Mouse (Mus musculus): Measurements from ENCODE around the gene Lrrc4.

DNA sequence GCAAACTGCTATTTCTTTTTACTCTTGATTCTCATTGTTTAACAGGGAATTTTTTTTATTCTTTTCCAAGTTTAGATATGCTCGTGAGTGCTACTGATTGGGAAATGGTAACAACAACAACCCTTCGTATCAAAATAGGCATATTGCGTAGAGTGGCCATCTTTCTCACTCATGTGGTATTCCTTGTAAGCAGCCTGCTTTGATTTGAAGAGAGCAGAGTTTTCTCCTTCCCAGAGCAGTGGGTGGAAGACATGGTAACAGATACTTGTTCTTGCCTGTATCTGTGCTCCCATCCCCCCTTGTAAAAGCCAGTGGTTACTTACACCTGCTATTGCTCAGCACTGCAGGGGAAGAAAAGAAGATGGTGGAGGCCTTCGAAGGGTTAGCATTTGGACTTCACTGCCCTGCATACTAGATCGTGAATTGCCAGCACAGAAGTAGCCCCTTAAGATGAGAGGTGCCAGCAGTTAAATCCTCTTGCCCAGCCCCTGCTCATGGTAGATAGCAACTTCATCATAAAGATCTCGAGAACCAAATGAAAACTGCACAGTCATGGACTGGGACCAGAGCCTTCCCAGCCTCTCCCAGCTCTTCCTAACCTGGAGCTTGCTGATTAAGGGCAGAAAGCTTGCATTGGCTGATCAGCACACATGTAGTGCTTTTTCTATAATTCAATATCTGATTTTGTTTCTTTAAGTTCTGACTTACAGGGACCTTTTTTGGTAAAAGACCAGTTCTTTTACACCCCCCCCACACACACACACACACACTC lies 77.2 kb downstream of the Lrrc4 start:
- TF ChIP-seq USF1 (IDR thresholded peaks at IDR 0.05; ENCODE audit: low read depth) (no peak), CTCF (IDR thresholded peaks at IDR 0.05; ENCODE audit: control insufficient read depth, insufficient read depth, insufficient read length) (no peak), MAX (IDR thresholded peaks at IDR 0.05) (no peak), MYOG (IDR thresholded peaks at IDR 0.05; ENCODE audit: control insufficient read depth, extremely low read depth, insufficient read length) (no peak), MYOD1 (IDR thresholded peaks at IDR 0.05; ENCODE audit: control insufficient read depth, insufficient read length, low read depth) (no peak), FOSL1 (IDR thresholded peaks at IDR 0.05; ENCODE audit: insufficient read depth, low read length, poor library complexity, severe bottlenecking) (no peak)

Data from C2C12 (cell line).